Mouse (Mus musculus) mouse embryonic stem cell (cell line): ENCODE results near the gene Prcp.
"Not testable (repeated sequence)": the region's sequence is repeated elsewhere in the genome, so short reads cannot be mapped to it uniquely, and the experiment has no call there.

ENCODE experiments used
- in situ Hi-C, 2 experiments: fragments of 300-500 bp; cut with MboI; formaldehyde crosslinking; loops; 1 replicate in 1 of 2; 3 replicates in 1 of 2; pipeline ENCODE4 v1.14.3; 2019 to 2020; ENCODE audit warnings: low sequenced_read_pairs in 2 of 2, low pct_unique_long_range_greater_than_20kb in 1 of 2, mixed read lengths in 1 of 2; ENCODE audit not compliant: unreplicated experiment in 1 of 2

The Prcp gene

DNA sequence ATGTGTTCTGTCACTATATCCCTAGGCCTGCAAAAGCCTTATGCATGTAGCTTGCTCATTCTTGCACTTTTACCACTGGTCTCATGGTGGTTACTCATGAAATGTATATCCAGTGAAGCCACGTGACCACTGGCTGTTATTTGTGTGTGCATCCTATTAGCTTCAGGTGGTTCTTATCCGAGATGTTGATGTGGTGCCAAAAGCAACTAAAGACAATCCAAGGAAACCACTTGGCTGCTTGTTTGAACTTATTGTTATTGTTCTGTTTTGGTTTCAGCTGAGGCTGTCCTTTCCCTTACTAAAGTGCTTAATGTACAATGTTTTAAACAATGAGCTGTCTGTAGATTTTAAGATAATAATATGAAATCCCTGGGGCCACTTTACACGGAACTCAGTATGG, 85.5 kb downstream of the Prcp start:
- in situ Hi-C loops, result loop anchor here in 1 of 2 experiments (10.0 kb wide), 1 partner anchor 135 kb away; no protein-coding TSS in a partner anchor

DNA sequence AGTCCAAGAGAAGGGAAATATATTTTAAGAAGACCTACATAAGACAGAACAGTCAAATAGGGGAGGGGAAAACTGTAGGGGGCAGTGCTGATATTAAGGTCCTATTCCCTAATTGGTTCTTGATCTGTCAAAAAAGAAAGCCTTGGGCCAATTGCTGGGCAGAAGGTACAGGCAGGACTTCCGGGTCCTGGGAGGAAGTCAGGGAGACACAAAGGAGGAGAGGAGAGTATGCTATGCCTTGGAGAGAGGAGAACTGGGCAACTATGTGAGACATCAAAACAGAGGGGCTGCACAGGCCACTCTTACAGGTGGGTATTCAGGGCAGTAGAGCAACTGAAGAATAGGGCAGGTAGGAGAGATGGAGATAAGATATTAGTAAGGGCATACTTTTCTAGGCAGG, 87.6 kb downstream of the Prcp start:
- in situ Hi-C loops, result no loop called here

DNA sequence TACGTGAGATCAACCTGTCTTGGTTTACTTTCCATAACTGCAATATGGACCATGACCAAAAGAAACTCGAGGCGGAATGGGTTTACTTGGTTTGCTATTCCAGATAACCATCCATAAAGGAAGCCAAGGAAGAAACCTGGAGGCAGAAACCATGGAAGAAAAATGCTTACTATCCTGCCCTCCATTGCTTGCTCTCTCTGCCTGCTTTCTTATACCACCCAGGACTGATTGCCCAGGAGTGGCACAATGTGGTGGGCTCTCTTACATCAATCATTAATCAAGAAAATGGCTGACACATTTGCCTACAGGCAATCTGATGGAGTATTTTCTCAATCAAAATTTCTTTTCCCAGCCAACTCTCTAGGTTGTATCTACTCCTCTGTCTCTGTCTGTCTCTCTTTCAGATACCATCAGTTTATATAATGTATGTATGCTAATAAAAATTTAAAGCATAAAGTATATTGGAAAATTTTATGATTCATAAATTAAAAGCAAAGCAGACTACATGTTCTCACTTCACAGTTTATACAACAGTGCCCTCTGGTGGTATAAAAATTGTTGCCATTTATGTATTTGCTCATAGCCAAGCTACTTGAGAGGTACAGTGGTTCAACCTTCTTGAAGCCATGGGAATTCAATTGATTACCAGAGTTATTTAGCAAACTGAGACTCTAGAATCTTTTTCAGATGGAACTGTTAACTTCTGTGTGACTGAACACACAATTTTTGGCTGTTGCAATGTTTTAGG, 90.7 kb downstream of the Prcp start:
- in situ Hi-C loops, result no loop called here

DNA sequence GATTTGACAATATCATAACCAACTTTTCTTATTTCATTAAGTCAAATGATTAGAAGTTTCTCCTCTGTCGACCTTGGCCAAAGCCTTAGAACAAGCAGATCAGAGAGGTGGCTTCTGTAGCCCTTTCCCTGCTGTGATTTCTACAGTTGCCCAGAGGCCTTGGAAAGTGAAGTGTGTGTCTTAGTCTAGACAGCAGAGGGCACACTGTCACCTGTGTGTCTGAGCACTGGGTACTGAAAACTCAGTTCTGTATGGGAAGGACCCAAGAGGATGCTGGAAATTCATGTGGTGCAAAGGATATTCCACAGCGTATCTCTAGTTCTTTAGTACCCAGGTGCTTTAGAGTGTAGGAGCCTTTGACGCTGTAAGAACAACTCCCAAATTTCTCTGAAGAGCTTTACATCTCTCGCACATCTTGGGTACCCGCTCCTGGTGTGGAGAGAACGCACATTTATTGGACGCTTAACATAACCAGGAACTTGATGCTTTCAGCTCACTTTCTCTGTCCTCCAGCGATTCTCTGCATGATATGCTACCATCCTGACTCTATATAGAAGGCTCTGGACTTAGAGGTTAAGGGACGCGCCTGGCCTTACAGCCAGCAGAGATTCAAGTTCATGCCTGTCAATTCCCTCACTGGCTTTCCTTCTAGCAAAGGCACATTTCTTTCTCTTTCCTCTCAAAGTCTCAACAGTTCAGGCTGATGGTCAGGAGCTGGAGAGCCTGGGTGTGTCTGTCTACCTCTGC, 93.3 kb downstream of the Prcp start:
- in situ Hi-C loops, result no loop called here

DNA sequence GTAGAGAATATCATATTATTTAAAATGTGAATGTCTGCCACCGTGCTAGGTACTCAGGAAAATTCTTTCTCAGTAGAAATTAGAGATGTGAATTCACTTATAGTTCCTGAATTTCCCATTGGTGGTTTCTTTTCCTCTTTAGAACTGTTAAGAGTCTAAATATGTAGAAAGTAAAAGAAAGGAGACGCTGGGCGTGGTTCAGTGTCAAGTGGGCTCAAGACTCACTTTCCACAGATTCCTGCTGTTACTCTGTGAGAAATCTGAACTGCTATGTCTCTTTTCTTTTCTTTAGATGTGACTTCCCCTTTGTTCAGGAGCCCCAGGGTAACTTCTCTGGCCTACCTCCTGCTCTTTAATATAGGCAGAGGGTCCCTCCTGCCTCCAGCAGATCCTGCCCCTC, 103.2 kb downstream of the Prcp start:
- in situ Hi-C loops, result no loop called here

DNA sequence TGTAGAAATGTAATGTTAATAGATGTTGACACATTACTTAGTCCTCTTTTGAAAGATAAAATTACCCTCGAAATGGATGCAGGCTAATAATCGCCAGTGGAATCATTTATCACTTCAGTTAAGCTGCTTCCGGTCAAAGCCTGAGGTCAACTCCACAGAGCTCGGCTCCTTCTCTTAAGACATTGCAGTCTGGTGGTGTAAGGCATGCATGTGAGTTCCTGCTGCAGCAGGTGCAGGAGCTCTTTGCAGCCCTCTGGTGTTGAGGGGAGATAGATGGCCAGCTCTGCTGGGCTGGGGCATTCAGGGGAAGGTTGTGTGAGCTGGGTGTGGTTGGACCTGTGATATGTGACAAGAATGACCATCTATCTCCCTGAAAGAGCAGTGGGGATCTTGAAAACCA, 104.0 kb downstream of the Prcp start:
- in situ Hi-C loops, result no loop called here

DNA sequence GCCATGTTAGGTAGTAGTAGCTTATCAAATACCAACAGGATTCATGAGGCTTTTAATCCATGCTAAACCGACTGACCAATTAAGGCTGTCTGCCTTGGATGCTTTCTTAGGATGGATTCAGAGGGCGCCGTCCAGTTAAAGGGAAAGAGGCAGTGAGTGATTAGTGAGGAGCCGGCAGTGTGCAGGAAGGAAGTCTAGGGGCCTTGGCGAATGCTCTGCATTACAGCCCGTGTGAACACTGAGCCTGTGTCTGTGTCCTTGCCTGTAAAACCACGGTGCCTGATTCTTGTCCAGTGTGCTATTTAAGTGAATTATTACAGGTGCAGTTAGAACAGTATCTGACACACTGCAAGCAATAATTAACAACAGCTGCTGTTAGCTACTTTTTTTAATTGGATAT, 104.5 kb downstream of the Prcp start:
- in situ Hi-C loops, result not testable (repeated sequence)

DNA sequence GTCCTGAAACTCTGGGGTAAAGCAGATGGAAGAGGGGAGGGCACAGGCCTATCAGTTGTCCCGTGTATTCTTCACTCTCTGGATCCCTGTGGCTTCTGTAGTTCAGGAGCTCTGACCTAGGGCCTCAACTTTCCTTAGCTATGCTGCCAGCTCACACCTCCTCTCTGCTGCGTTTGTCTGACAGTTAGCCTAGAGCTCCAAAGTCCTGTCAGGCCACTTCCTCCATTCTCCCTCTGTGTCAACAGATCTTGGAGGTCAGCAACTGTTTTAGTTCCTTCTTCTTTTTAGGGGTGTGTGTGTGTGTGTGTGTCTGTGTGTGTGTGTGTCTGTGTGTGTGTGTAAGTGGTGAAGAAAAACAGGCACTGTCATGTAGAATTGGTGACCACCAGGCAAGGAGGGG, 106.5 kb downstream of the Prcp start:
- in situ Hi-C loops, result no loop called here

DNA sequence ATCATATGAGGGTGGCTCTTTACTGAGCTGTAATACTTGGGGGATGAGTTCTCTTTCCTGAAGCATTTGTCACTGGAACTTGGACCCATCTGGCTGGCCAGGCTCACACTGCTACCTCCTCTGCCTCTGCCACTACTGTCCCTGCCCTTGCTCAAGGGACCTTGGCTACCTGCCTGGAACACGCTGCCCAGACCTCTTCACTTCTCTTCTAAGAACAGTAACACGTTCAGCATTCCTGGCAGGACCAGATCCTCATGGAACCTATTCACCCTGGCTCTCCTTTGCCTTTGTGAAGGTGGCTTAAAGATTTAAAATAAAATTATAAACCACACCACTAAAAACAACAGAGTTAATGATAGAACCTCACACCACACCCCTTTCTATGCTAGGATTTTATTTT, 107.6 kb downstream of the Prcp start:
- in situ Hi-C loops, result no loop called here
